ENCODE assay signal across 8 mouse cellular contexts in genomic region chr5:43923933-43924332, GRCm38 (mm10). TPM values are rescaled to one million over a fixed set of nuclear protein-coding genes. Genes with fewer than 3 reads are reported as not detected.
DNase-seq lines count a peak whose midpoint lies in the region; ATAC-seq and TF ChIP-seq lines count a peak whose summit lies in the region.

No protein-coding gene starts in this region.

- no peaks in the 10 kb centered on the region for H3K27me3 ChIP-seq in ES-Bruce4 (ENCODE audit: control insufficient read depth, insufficient read depth, low read length, poor library complexity, severe bottlenecking)

- no peaks in the 10 kb centered on the region for H3K4me1 ChIP-seq in ES-Bruce4 (ENCODE audit: control insufficient read depth, insufficient read depth, low read length)

- H3K27ac ChIP-seq in ES-Bruce4 (ENCODE audit: insufficient read depth, low read length): no peak overlapping the region

- H3K4me3 ChIP-seq in ES-Bruce4 (ENCODE audit: low read depth, low read length): no peak overlapping the region

- H3K9ac ChIP-seq in ES-Bruce4 (ENCODE audit: low read depth, poor library complexity, severe bottlenecking): no peak overlapping the region

- peak; percentile 70 for TF ChIP-seq CTCF in ES-Bruce4 (IDR thresholded peaks at IDR 0.05; ENCODE audit: low read depth, low read length)

- intact Hi-C loops in heart, postnatal 10 days (cut with DNase I): loop anchor here (2.0 kb wide), 1 partner anchor 67 kb away; no protein-coding TSS in a partner anchor

- TF ChIP-seq EP300 in ES-Bruce4 (IDR thresholded peaks at IDR 0.05; ENCODE audit: insufficient read depth, low read depth, low read length): no peak

- H3K36me3 ChIP-seq in ES-Bruce4 (ENCODE audit: control insufficient read depth, insufficient read depth, low read length, poor library complexity, severe bottlenecking): no peaks in the 10 kb centered on the region

- H3K9me3 ChIP-seq in ES-Bruce4 (replicated peaks; ENCODE audit: control insufficient read depth, insufficient read depth, low read length, poor library complexity, severe bottlenecking): no peaks in the 10 kb centered on the region

- no peak for DNase-seq in cerebellum, adult 9-11 months
- peak; percentile 70 to 71 for DNase-seq in cerebellum, postnatal 10 days
- DNase-seq in heart, postnatal 10 days: peak; percentile 55 to 72
- peak; percentile 22 for DNase-seq in layer of hippocampus, adult 9-11 months
- peak; percentile 88 for DNase-seq in lung, postnatal 36 days
- DNase-seq in spleen, postnatal 14 days (ENCODE audit: low spot score in 2 of 2): peak; percentile 45 to 67

- no peak for TF ChIP-seq POLR2A in ES-Bruce4 (IDR thresholded peaks at IDR 0.05; ENCODE audit: insufficient read depth, low read length)

- 0 out of 2 replicates have a peak, but pooled peaks have one; percentile 49 for ATAC-seq in cerebellum, adult (ENCODE audit: insufficient number of reproducible peaks, low FRiP score, low TSS enrichment)

RNA-seq across cellular contexts. Expression of gene Gm7879, which starts 11.0 kb away (rescaled TPM):
- not detected in 2 replicates for polyA plus RNA-seq in ES-Bruce4 (2011; ENCODE audit: insufficient read depth, insufficient read length, low read depth, missing spikeins)
- 10 to 100 TPM in 1 of 2 experiments, 1 to 10 TPM in 1; 8.9 to 10.7 TPM for total RNA-seq in heart, postnatal 10 days (2021)

RNA-seq across cellular contexts. Expression of gene Cd38, which starts 55.6 kb away (rescaled TPM):
- 4.9 and 6.3 TPM in 2 replicates for polyA plus RNA-seq in ES-Bruce4 (2011; ENCODE audit: insufficient read depth, insufficient read length, low read depth, missing spikeins)
- 10 to 100 TPM; 10.5 to 12.7 TPM for total RNA-seq in heart, postnatal 10 days (2021)

RNA-seq across cellular contexts. Expression of gene Fgfbp1, which starts 57.6 kb away (rescaled TPM):
- polyA plus RNA-seq in ES-Bruce4 (2011; ENCODE audit: insufficient read depth, insufficient read length, low read depth, missing spikeins): 34.8 and 36.9 TPM in 2 replicates
- total RNA-seq in heart, postnatal 10 days (2021): under 1 TPM; 0.45 TPM
